Comparison of ENCODE assay signal across 8 mouse cellular contexts in the genomic region with DNA sequence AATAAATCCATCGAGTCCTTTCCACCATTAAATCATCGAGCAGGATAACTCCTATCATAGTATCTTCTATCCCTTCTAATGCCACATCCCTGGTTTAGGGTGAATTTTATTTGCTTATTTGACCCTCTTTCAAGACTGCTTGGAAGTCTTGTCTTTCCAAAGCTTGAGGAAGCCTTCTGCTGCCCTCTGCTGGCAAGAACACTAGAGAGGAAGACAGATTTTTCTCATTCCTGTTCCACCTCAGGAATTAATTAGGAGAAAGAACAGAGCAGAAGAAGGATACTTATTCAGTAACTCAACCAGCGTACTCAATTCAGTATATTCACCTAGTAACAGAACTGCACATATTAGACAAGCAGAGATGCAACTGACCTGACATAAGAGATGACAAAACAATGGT.
DNase-seq lines count a peak whose midpoint lies in the region; ATAC-seq and TF ChIP-seq lines count a peak whose summit lies in the region.

No protein-coding gene starts in this region.

- H3K9ac ChIP-seq in hindbrain, postnatal 0 days (replicated peaks; ENCODE audit: low read length), result no peak overlapping the region
- no peak overlapping the region for H3K9ac ChIP-seq in limb, embryonic 14.5 days (ENCODE audit: low read depth, low read length, severe bottlenecking)

- H3K4me2 ChIP-seq in hindbrain, postnatal 0 days (ENCODE audit: low read depth, low read length), result no peak overlapping the region
- H3K4me2 ChIP-seq in limb, embryonic 14.5 days (replicated peaks; ENCODE audit: low read depth, low read length, severe bottlenecking), result no peak overlapping the region

- no peak overlapping the region for H3K4me3 ChIP-seq in hindbrain, postnatal 0 days (ENCODE audit: low read length)
- no peak overlapping the region for H3K4me3 ChIP-seq in limb, embryonic 14.5 days (replicated peaks; ENCODE audit: low read length)

- TF ChIP-seq CTCF in hindbrain, postnatal 0 days (IDR thresholded peaks at IDR 0.05; ENCODE audit: low read depth), result peak; percentile 83

- TF ChIP-seq POLR2A in limb, embryonic 14.5 days (IDR thresholded peaks at IDR 0.05; ENCODE audit: borderline replicate concordance, extremely low read depth, insufficient read depth, insufficient read length), result no peak

- no peaks in the 10 kb centered on the region for H3K9me3 ChIP-seq in hindbrain, postnatal 0 days (ENCODE audit: low read length)
- H3K9me3 ChIP-seq in limb, embryonic 14.5 days (ENCODE audit: control insufficient read depth, low read length), result no peaks in the 10 kb centered on the region

- no peaks in the 10 kb centered on the region for H3K36me3 ChIP-seq in hindbrain, postnatal 0 days (ENCODE audit: insufficient read depth, low read length)
- H3K36me3 ChIP-seq in limb, embryonic 14.5 days (ENCODE audit: control insufficient read depth, insufficient read depth, low read length), result no peaks in the 10 kb centered on the region

- ATAC-seq in hindbrain, postnatal 0 days, result 0 out of 2 replicates have a peak, but pooled peaks have one; percentile 35
- ATAC-seq in limb, embryonic 14.5 days (ENCODE audit: low FRiP score, low read depth), result no peak
- no peak for ATAC-seq in erythroblast, adult 5-6 weeks (replicated peaks; ENCODE audit: low FRiP score, poor library complexity, severe bottlenecking)

- H3K27me3 ChIP-seq in hindbrain, postnatal 0 days (ENCODE audit: insufficient read depth, low read length), result no peaks in the 10 kb centered on the region
- H3K27me3 ChIP-seq in limb, embryonic 14.5 days (ENCODE audit: control insufficient read depth, insufficient read depth, low read length), result no peaks in the 10 kb centered on the region

- no peaks in the 10 kb centered on the region for H3K4me1 ChIP-seq in hindbrain, postnatal 0 days (ENCODE audit: insufficient read depth, low read length)
- H3K4me1 ChIP-seq in limb, embryonic 14.5 days (ENCODE audit: control insufficient read depth, insufficient read depth, low read length), result no peaks in the 10 kb centered on the region

- peak; percentile 41 for DNase-seq in kidney, adult 9 months
- DNase-seq in kidney, adult 11 months, result no peak
- peak; percentile 65 for DNase-seq in NIH3T3 (ENCODE audit: low read depth)
- DNase-seq in cerebellum, postnatal 25 days, result peak; percentile 76 to 87
- peak; percentile 86 for DNase-seq in hindbrain, postnatal 0 days (ENCODE audit: low spot score)
- peak; percentile 41 for DNase-seq in limb, embryonic 14.5 days (ENCODE audit: low spot score)
- no peak for DNase-seq in heart, adult 18-20 months

- WGBS in hindbrain, postnatal 0 days, result 60% methylated on average over 3 of the region's 3 CpGs
- 51% methylated on average over 3 of the region's 3 CpGs for WGBS in limb, embryonic 14.5 days

- H3K27ac ChIP-seq in hindbrain, postnatal 0 days, result no peak overlapping the region
- no peak overlapping the region for H3K27ac ChIP-seq in limb, embryonic 14.5 days (replicated peaks; ENCODE audit: low read depth, low read length)

Comparison
In these comparisons a context has a peak if more than half of its experiments do, and no peak if none do; other contexts are left out.
1. DNase-seq: peak in kidney, adult 9 months (single experiment), NIH3T3 (single experiment), cerebellum, postnatal 25 days (2 of 2), hindbrain, postnatal 0 days (single experiment) and limb, embryonic 14.5 days (single experiment); none in kidney, adult 11 months (single experiment) and heart, adult 18-20 months (0 of 2).